Mouse (Mus musculus): Measurements from ENCODE around the gene Ppp1r21. TPM values are rescaled to one million over a fixed set of nuclear protein-coding genes. Genes with fewer than 3 reads are reported as not detected.

The Ppp1r21 gene
- total RNA-seq, 2 experiments from 2014 or later = 9.4 to 15.6 TPM

Other genes with a start within 250 kb of the Ppp1r21 start
- 10 to 100 TPM; 17.5 to 19.4 TPM for gene Foxn2, start 89.4 kb upstream of the Ppp1r21 start, total RNA-seq (2021)
- gene Ston1, start 67.6 kb downstream of the Ppp1r21 start, total RNA-seq (2021) = 10 to 100 TPM; 14.8 to 15.2 TPM
- gene Gtf2a1l, start 138.5 kb downstream of the Ppp1r21 start, total RNA-seq (2021) = not detected

Measured in gastrocnemius, postnatal 10 days (tissue).